Mouse (Mus musculus): ENCODE data around the gene Hspb2.

- TF ChIP-seq CTCF (IDR thresholded peaks at IDR 0.05; ENCODE audit: control insufficient read depth, insufficient read depth, insufficient read length) (peak; percentile 82), CEBPB (IDR thresholded peaks at IDR 0.05; ENCODE audit: low read depth) (no peak), USF1 (IDR thresholded peaks at IDR 0.05; ENCODE audit: low read depth) (no peak), MYOD1 (IDR thresholded peaks at IDR 0.05; ENCODE audit: control insufficient read depth, insufficient read length, low read depth) (no peak)
Measured at GRCm38 (mm10) chr9:50768107-50769002, 16.2 kb upstream of the Hspb2 start, which contains the start of gene Fdxacb1.
